Comparison of ENCODE assay signal across 18 mouse cellular contexts in the genomic region with DNA sequence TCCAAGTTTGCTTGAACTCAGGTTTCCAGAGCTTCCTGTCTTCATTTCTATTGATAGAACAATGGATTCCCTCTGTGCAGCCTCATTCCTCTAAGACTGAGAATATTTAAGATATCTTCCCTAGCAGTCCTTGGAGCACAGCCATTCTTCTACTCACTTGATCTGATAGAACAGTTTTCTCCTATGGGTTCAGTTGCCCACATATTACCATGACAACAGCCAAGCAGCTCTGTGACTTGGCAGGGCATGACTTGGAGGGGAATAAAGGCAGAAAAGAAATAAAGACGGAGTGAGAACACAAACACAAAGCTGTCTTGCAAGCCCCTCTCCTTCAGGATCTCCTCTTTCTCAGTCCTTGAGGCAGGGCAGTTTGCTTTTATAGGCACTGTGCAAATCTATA.
DNase-seq lines count a peak whose midpoint lies in the region; ATAC-seq lines count a peak whose summit lies in the region.
"Had no signal": no experiment of that assay in that cellular context is flagged by ENCODE, and none has a peak within 500 bp of the region (broad histone marks: within the 10 kb centered on the region; RNA-seq: fewer than 3 reads in every experiment).

No protein-coding gene starts in this region.

- no peaks in the 10 kb centered on the region for H3K9me3 ChIP-seq in embryonic facial prominence, embryonic 14.5 days (ENCODE audit: control insufficient read depth, low read length)
- no peaks in the 10 kb centered on the region for H3K9me3 ChIP-seq in embryonic facial prominence, embryonic 10.5 days
- H3K9me3 ChIP-seq in hindbrain, embryonic 14.5 days (ENCODE audit: control insufficient read depth, low read length), result no peaks in the 10 kb centered on the region
- no peaks in the 10 kb centered on the region for H3K9me3 ChIP-seq in hindbrain, embryonic 12.5 days (replicated peaks)
- H3K9me3 ChIP-seq in midbrain, embryonic 16.5 days (replicated peaks; ENCODE audit: control insufficient read depth, low read length, poor library complexity, severe bottlenecking), result no peaks in the 10 kb centered on the region
- H3K9me3 ChIP-seq in midbrain, embryonic 15.5 days, result no peaks in the 10 kb centered on the region
- H3K9me3 ChIP-seq in forebrain, embryonic 16.5 days (ENCODE audit: control insufficient read depth, low read length), result no peaks in the 10 kb centered on the region
- H3K9me3 ChIP-seq: embryonic facial prominence, embryonic 13.5 days; liver, embryonic 15.5 days had no signal

- H3K4me2 ChIP-seq in embryonic facial prominence, embryonic 14.5 days (ENCODE audit: low read depth, low read length), result no peak overlapping the region
- no peak overlapping the region for H3K4me2 ChIP-seq in hindbrain, embryonic 14.5 days (replicated peaks)
- no peak overlapping the region for H3K4me2 ChIP-seq in hindbrain, embryonic 12.5 days (replicated peaks)
- H3K4me2 ChIP-seq in midbrain, embryonic 16.5 days (ENCODE audit: low read length), result no peak overlapping the region
- no peak overlapping the region for H3K4me2 ChIP-seq in midbrain, embryonic 15.5 days
- no peak overlapping the region for H3K4me2 ChIP-seq in forebrain, embryonic 16.5 days (ENCODE audit: low read length)
- H3K4me2 ChIP-seq: embryonic facial prominence, embryonic 13.5 days; liver, embryonic 15.5 days had no signal

- 53% methylated on average over 1 of the region's 1 CpGs for WGBS in embryonic facial prominence, embryonic 14.5 days
- WGBS in embryonic facial prominence, embryonic 10.5 days, result 74% methylated on average over 1 of the region's 1 CpGs
- 10% methylated on average over 1 of the region's 1 CpGs for WGBS in hindbrain, embryonic 14.5 days
- 36% methylated on average over 1 of the region's 1 CpGs for WGBS in hindbrain, embryonic 12.5 days
- WGBS in midbrain, embryonic 16.5 days, result 14% methylated on average over 1 of the region's 1 CpGs
- WGBS in midbrain, embryonic 15.5 days, result 13% methylated on average over 1 of the region's 1 CpGs
- 18% methylated on average over 1 of the region's 1 CpGs for WGBS in forebrain, embryonic 16.5 days

- DNase-seq in embryonic facial prominence, embryonic 14.5 days (ENCODE audit: low spot score), result peak; percentile 6
- no peak for DNase-seq in embryonic facial prominence, embryonic 10.5 days (ENCODE audit: low spot score)
- DNase-seq in hindbrain, embryonic 14.5 days (ENCODE audit: low spot score), result peak; percentile 24
- DNase-seq in B cell, adult 2 months, result no peak
- DNase-seq: adrenal gland, postnatal 10 days; cerebellum, adult 2 months; gastrocnemius, postnatal 36 days; heart, postnatal 10 days; kidney, postnatal 4 days; thymus, adult 18-20 months had no signal

- no peaks in the 10 kb centered on the region for H3K27me3 ChIP-seq in embryonic facial prominence, embryonic 14.5 days (replicated peaks; ENCODE audit: control insufficient read depth, insufficient read depth, low read length)
- H3K27me3 ChIP-seq in embryonic facial prominence, embryonic 10.5 days (replicated peaks; ENCODE audit: low read depth, poor library complexity, severe bottlenecking), result no peaks in the 10 kb centered on the region
- H3K27me3 ChIP-seq in hindbrain, embryonic 14.5 days (ENCODE audit: control insufficient read depth, insufficient read depth, low read length), result no peaks in the 10 kb centered on the region
- no peaks in the 10 kb centered on the region for H3K27me3 ChIP-seq in hindbrain, embryonic 12.5 days
- no peaks in the 10 kb centered on the region for H3K27me3 ChIP-seq in midbrain, embryonic 16.5 days (ENCODE audit: control insufficient read depth, insufficient read depth, low read depth, low read length)
- no peaks in the 10 kb centered on the region for H3K27me3 ChIP-seq in midbrain, embryonic 15.5 days (replicated peaks)
- H3K27me3 ChIP-seq in forebrain, embryonic 16.5 days (replicated peaks; ENCODE audit: control insufficient read depth, insufficient read depth, low read length), result no peaks in the 10 kb centered on the region
- H3K27me3 ChIP-seq: CH12.LX; embryonic facial prominence, embryonic 13.5 days; liver, embryonic 15.5 days had no signal

- H3K27ac ChIP-seq in embryonic facial prominence, embryonic 14.5 days (replicated peaks; ENCODE audit: low read depth, low read length), result no peak overlapping the region
- H3K27ac ChIP-seq in embryonic facial prominence, embryonic 10.5 days (replicated peaks), result no peak overlapping the region
- no peak overlapping the region for H3K27ac ChIP-seq in hindbrain, embryonic 14.5 days
- no peak overlapping the region for H3K27ac ChIP-seq in hindbrain, embryonic 12.5 days
- no peak overlapping the region for H3K27ac ChIP-seq in midbrain, embryonic 16.5 days (ENCODE audit: low read length)
- H3K27ac ChIP-seq in midbrain, embryonic 15.5 days, result no peak overlapping the region
- H3K27ac ChIP-seq in forebrain, embryonic 16.5 days (ENCODE audit: low read length), result no peak overlapping the region
- H3K27ac ChIP-seq: embryonic facial prominence, embryonic 13.5 days; liver, embryonic 15.5 days had no signal

- no peaks in the 10 kb centered on the region for H3K36me3 ChIP-seq in embryonic facial prominence, embryonic 14.5 days (ENCODE audit: control insufficient read depth, insufficient read depth, low read length)
- H3K36me3 ChIP-seq in embryonic facial prominence, embryonic 10.5 days (replicated peaks), result no peaks in the 10 kb centered on the region
- H3K36me3 ChIP-seq in hindbrain, embryonic 14.5 days (replicated peaks; ENCODE audit: control insufficient read depth, insufficient read depth), result no peaks in the 10 kb centered on the region
- no peaks in the 10 kb centered on the region for H3K36me3 ChIP-seq in hindbrain, embryonic 12.5 days
- H3K36me3 ChIP-seq in midbrain, embryonic 16.5 days (ENCODE audit: control insufficient read depth, insufficient read depth, low read length), result no peaks in the 10 kb centered on the region
- H3K36me3 ChIP-seq in midbrain, embryonic 15.5 days (replicated peaks), result no peaks in the 10 kb centered on the region
- no peaks in the 10 kb centered on the region for H3K36me3 ChIP-seq in forebrain, embryonic 16.5 days (ENCODE audit: control insufficient read depth, insufficient read depth)
- H3K36me3 ChIP-seq: embryonic facial prominence, embryonic 13.5 days; liver, embryonic 15.5 days had no signal

- H3K4me3 ChIP-seq in embryonic facial prominence, embryonic 14.5 days (ENCODE audit: low read depth, low read length), result no peak overlapping the region
- H3K4me3 ChIP-seq in embryonic facial prominence, embryonic 10.5 days, result no peak overlapping the region
- H3K4me3 ChIP-seq in hindbrain, embryonic 14.5 days (replicated peaks; ENCODE audit: low read length), result no peak overlapping the region
- H3K4me3 ChIP-seq in hindbrain, embryonic 12.5 days, result no peak overlapping the region
- no peak overlapping the region for H3K4me3 ChIP-seq in midbrain, embryonic 16.5 days (ENCODE audit: low read depth, low read length)
- H3K4me3 ChIP-seq in midbrain, embryonic 15.5 days, result no peak overlapping the region
- H3K4me3 ChIP-seq in forebrain, embryonic 16.5 days (replicated peaks; ENCODE audit: low read length), result no peak overlapping the region
- H3K4me3 ChIP-seq: embryonic facial prominence, embryonic 13.5 days; liver, embryonic 15.5 days had no signal

- H3K4me1 ChIP-seq in embryonic facial prominence, embryonic 14.5 days (ENCODE audit: control insufficient read depth, insufficient read depth, low read length), result no peaks in the 10 kb centered on the region
- H3K4me1 ChIP-seq in embryonic facial prominence, embryonic 10.5 days, result no peaks in the 10 kb centered on the region
- no peaks in the 10 kb centered on the region for H3K4me1 ChIP-seq in hindbrain, embryonic 14.5 days (replicated peaks; ENCODE audit: control insufficient read depth, insufficient read depth, low read length)
- no peaks in the 10 kb centered on the region for H3K4me1 ChIP-seq in hindbrain, embryonic 12.5 days
- H3K4me1 ChIP-seq in midbrain, embryonic 16.5 days (ENCODE audit: control insufficient read depth, insufficient read depth, low read length), result no peaks in the 10 kb centered on the region
- no peaks in the 10 kb centered on the region for H3K4me1 ChIP-seq in midbrain, embryonic 15.5 days
- H3K4me1 ChIP-seq in forebrain, embryonic 16.5 days (replicated peaks; ENCODE audit: control insufficient read depth, insufficient read depth, low read length), result peaks cover 7% of the 10 kb centered on the region; the same call in 1 of the 2 replicates
- H3K4me1 ChIP-seq: embryonic facial prominence, embryonic 13.5 days; liver, embryonic 15.5 days had no signal

- no peak for ATAC-seq in embryonic facial prominence, embryonic 14.5 days (ENCODE audit: low read depth)
- ATAC-seq in hindbrain, embryonic 14.5 days (ENCODE audit: low FRiP score), result peak; percentile 71; the same call in 1 of the 2 replicates
- no peak for ATAC-seq in hindbrain, embryonic 12.5 days (ENCODE audit: low FRiP score)
- 0 out of 2 replicates have a peak, but pooled peaks have one; percentile 32 for ATAC-seq in midbrain, embryonic 16.5 days
- no peak; the same call in 1 of the 2 replicates for ATAC-seq in midbrain, embryonic 15.5 days (replicated peaks)
- peak; percentile 84 for ATAC-seq in forebrain, embryonic 16.5 days
- ATAC-seq: lung, postnatal 0 days had no signal

- H3K9ac ChIP-seq in embryonic facial prominence, embryonic 14.5 days (ENCODE audit: low read depth, low read length), result no peak overlapping the region
- no peak overlapping the region for H3K9ac ChIP-seq in hindbrain, embryonic 14.5 days
- H3K9ac ChIP-seq in hindbrain, embryonic 12.5 days, result no peak overlapping the region
- no peak overlapping the region for H3K9ac ChIP-seq in midbrain, embryonic 16.5 days (ENCODE audit: low read depth, low read length)
- no peak overlapping the region for H3K9ac ChIP-seq in midbrain, embryonic 15.5 days
- H3K9ac ChIP-seq in forebrain, embryonic 16.5 days (replicated peaks; ENCODE audit: low read depth, low read length), result no peak overlapping the region
- H3K9ac ChIP-seq: embryonic facial prominence, embryonic 13.5 days; liver, embryonic 15.5 days had no signal

Comparison
In these comparisons a context has a peak if more than half of its experiments do, and no peak if none do; other contexts are left out.
1. ATAC-seq: peak in hindbrain, embryonic 14.5 days (single experiment), midbrain, embryonic 16.5 days (single experiment) and forebrain, embryonic 16.5 days (single experiment); none in embryonic facial prominence, embryonic 14.5 days (single experiment), hindbrain, embryonic 12.5 days (single experiment) and midbrain, embryonic 15.5 days (single experiment).
2. DNase-seq: peak in embryonic facial prominence, embryonic 14.5 days (single experiment) and hindbrain, embryonic 14.5 days (single experiment); none in embryonic facial prominence, embryonic 10.5 days (single experiment) and B cell, adult 2 months (0 of 2).